7 mouse cellular contexts compared by ENCODE assay signal in genomic region chr2:167292854-167293253, GRCm38 (mm10). TPM values are rescaled to one million over a fixed set of nuclear protein-coding genes. Genes with fewer than 3 reads are reported as not detected.
DNase-seq lines count a peak whose midpoint lies in the region; ATAC-seq and TF ChIP-seq lines count a peak whose summit lies in the region.

No protein-coding gene starts in this region.

- TF ChIP-seq POLR2A in MEL (IDR thresholded peaks at IDR 0.05; ENCODE audit: control insufficient read depth in 1 of 2, insufficient read depth in 1 of 2, low read depth in 1 of 2, low read length in 2 of 2, poor library complexity in 1 of 2) = no peak
- TF ChIP-seq POLR2A in small intestine, adult 2 months (IDR thresholded peaks at IDR 0.05; ENCODE audit: low read depth, low read length) = no peak

- no peaks in the 10 kb centered on the region for H3K9me3 ChIP-seq in MEL (replicated peaks; ENCODE audit: insufficient read depth, low read length)

- H3K4me1 ChIP-seq in MEL (ENCODE audit: control insufficient read depth in 1 of 2, insufficient read depth in 2 of 2, low read length in 2 of 2) = peaks cover 0 to 15% of the 10 kb centered on the region in 2 experiments; a peak in 2 of 4 replicates
- H3K4me1 ChIP-seq in small intestine, adult 2 months (ENCODE audit: control insufficient read depth, insufficient read depth, insufficient read length, low read length) = peaks cover 23% of the 10 kb centered on the region

- TF ChIP-seq EP300 in MEL (IDR thresholded peaks at IDR 0.05; ENCODE audit: low read depth in 1 of 2, low read length in 2 of 2) = no peak

- TF ChIP-seq CTCF in MEL (IDR thresholded peaks at IDR 0.05 in 2 of 3, conservative IDR thresholded peaks at IDR 0.05 in 1 of 3; ENCODE audit: control insufficient read depth in 1 of 3, insufficient read depth in 1 of 3, low read depth in 2 of 3, low read length in 3 of 3, poor library complexity in 1 of 3, severe bottlenecking in 1 of 3) = no peak
- no peak for TF ChIP-seq CTCF in small intestine, adult 2 months (IDR thresholded peaks at IDR 0.05; ENCODE audit: extremely low read depth, insufficient read length, insufficient replicate concordance, low read depth, low read length)

- no peak overlapping the region for H3K4me3 ChIP-seq in MEL (ENCODE audit: control insufficient read depth in 1 of 2, insufficient read depth in 1 of 2, low read depth in 2 of 2, low read length in 2 of 2)
- no peak overlapping the region for H3K4me3 ChIP-seq in small intestine, adult 2 months (ENCODE audit: low read depth, low read length)

- H3K9ac ChIP-seq in MEL (ENCODE audit: control insufficient read depth, low read depth, low read length, poor library complexity, severe bottlenecking) = peak overlapping the region; percentile 7; the same call in 1 of the 2 replicates

- WGBS in small intestine, adult 2 months = 14% methylated on average over 6 of the region's 6 CpGs

- DNase-seq in kidney, adult 18-20 months = peak; percentile 8
- no peak for DNase-seq in kidney, postnatal 4 days
- DNase-seq in MEL (ENCODE audit: low read depth, low spot score) (peak; percentile 62), MN1 (ENCODE audit: low spot score) (peak; percentile 55)
- DNase-seq in heart, postnatal 4 days = peak; percentile 37

- no peaks in the 10 kb centered on the region for H3K27me3 ChIP-seq in MEL (ENCODE audit: control insufficient read depth in 1 of 2, insufficient read depth in 2 of 2, low read length in 2 of 2)
- no peaks in the 10 kb centered on the region for H3K27me3 ChIP-seq in small intestine, adult 2 months (ENCODE audit: control insufficient read depth, insufficient read depth, low read length)

- H3K36me3 ChIP-seq in MEL (ENCODE audit: control insufficient read depth in 1 of 2, insufficient read depth in 2 of 2, low read length in 2 of 2) = no peaks in the 10 kb centered on the region; a peak in 1 of 4 replicates
- 0 out of 2 replicates have a peak, but pooled peaks cover 2% of the 10 kb centered on the region for H3K36me3 ChIP-seq in small intestine, adult 2 months (ENCODE audit: control insufficient read depth, insufficient read depth, low read length)

- no peaks in the 10 kb centered on the region for H3K79me2 ChIP-seq in MEL (ENCODE audit: control insufficient read depth, insufficient read depth, low read length, poor library complexity)

- no peak for TF ChIP-seq RAD21 in MEL (IDR thresholded peaks at IDR 0.05; ENCODE audit: low read depth, low read length)

- no peak overlapping the region for H3K27ac ChIP-seq in MEL (ENCODE audit: control insufficient read depth, low read depth, low read length)
- H3K27ac ChIP-seq in small intestine, adult 2 months (ENCODE audit: insufficient read depth, low read depth, low read length) = peak overlapping the region; percentile 89

- no peak for ATAC-seq in inflammation-experienced regulatory T-cells, adult 6 months

TF ChIP-seq in MEL, 35 proteins besides CTCF, POLR2A, EP300 and RAD21:
- no peak for TF ChIP-seq ZMIZ1 (IDR thresholded peaks at IDR 0.05; ENCODE audit: low read depth, low read length)
- TF ChIP-seq CHD1 (IDR thresholded peaks at IDR 0.05; ENCODE audit: low read depth, low read length) = no peak
- TF ChIP-seq GATA1 (IDR thresholded peaks at IDR 0.05; ENCODE audit: low read depth, low read length) = peak; percentile 40
- peak; percentile 57; the same call in 1 of the 2 replicates for TF ChIP-seq ZNF384 (IDR thresholded peaks at IDR 0.05; ENCODE audit: low read depth, low read length)
- no peak for TF ChIP-seq SMC3 (IDR thresholded peaks at IDR 0.05; ENCODE audit: low read depth, low read length)
- TF ChIP-seq BHLHE40 (IDR thresholded peaks at IDR 0.05; ENCODE audit: borderline replicate concordance, low read depth, low read length) = peak; percentile 38; the same call in 1 of the 2 replicates
- no peak for TF ChIP-seq ZC3H11A (IDR thresholded peaks at IDR 0.05; ENCODE audit: low read depth, low read length)
- no peak for TF ChIP-seq E2F4 (IDR thresholded peaks at IDR 0.05; ENCODE audit: borderline replicate concordance, low read depth, low read length)

RNA-seq across cellular contexts. Expression of gene Ptgis, which starts 52.5 kb away (rescaled TPM):
- total RNA-seq in MEL (2012; rRNA removed) = 7.3 and 7.6 TPM in 2 replicates
- 10 to 100 TPM in 1 of 2 experiments, not detected in 1; 12.7 TPM for polyA plus RNA-seq in MEL (2012; ENCODE audit: insufficient read depth in 1 of 2, insufficient read length in 2 of 2, low read depth in 1 of 2, low replicate concordance in 2 of 2, missing spikeins in 1 of 2)
- 10 to 100 TPM; 36.7 to 40.9 TPM for total RNA-seq in heart, postnatal 4 days (2021)
- polyA plus RNA-seq in small intestine, adult 2 months (2012; rRNA removed) = 3.2 and 5.2 TPM in 2 replicates
- not detected for polyA plus RNA-seq in inflammation-experienced regulatory T-cells, adult 6 months (2017; shearing (Covaris generic))

RNA-seq across cellular contexts. Expression of gene B4galt5, which starts 56.1 kb away (rescaled TPM):
- total RNA-seq in MEL (2012; rRNA removed) = 4.6 TPM in 2 replicates
- polyA plus RNA-seq in MEL (2012; ENCODE audit: insufficient read depth in 1 of 2, insufficient read length in 2 of 2, low read depth in 1 of 2, low replicate concordance in 2 of 2, missing spikeins in 1 of 2) = 10 to 100 TPM in 1 of 2 experiments, 1 to 10 TPM in 1; 6.5 to 34.4 TPM
- 10 to 100 TPM; 30.3 to 33.9 TPM for total RNA-seq in heart, postnatal 4 days (2021)
- 24.8 and 84.7 TPM in 2 replicates for polyA plus RNA-seq in small intestine, adult 2 months (2012; rRNA removed)
- 10 to 100 TPM in 1 of 3 experiments, 1 to 10 TPM in 2; 5.1 to 16.7 (median 5.2) TPM for polyA plus RNA-seq in inflammation-experienced regulatory T-cells, adult 6 months (2017; shearing (Covaris generic))

Comparison
In these comparisons a context has a peak if more than half of its experiments do, and no peak if none do; other contexts are left out.
1. DNase-seq: peak in kidney, adult 18-20 months (single experiment), MEL (single experiment), MN1 (single experiment) and heart, postnatal 4 days (single experiment); none in kidney, postnatal 4 days (0 of 2).